Mouse (Mus musculus) kidney, adult 2 months (tissue): ENCODE results near the gene Dnajb7.

ENCODE experiments used
- CTCF ChIP-seq: fragments of 200-500 bp; conservative IDR thresholded peaks from 2 replicates; pipeline ENCODE4 v1.5.1; 2011; ENCODE audit warnings: low read depth, mild to moderate bottlenecking, control low read depth, low read length, moderate library complexity, mixed read lengths; ENCODE audit not compliant: insufficient read depth, insufficient read length
- POLR2A ChIP-seq: fragments of 200-500 bp; IDR thresholded peaks from one replicate; pipeline ENCODE4 v1.6.1; 2011; ENCODE audit warnings: low read depth, low read length, control low read depth

DNA sequence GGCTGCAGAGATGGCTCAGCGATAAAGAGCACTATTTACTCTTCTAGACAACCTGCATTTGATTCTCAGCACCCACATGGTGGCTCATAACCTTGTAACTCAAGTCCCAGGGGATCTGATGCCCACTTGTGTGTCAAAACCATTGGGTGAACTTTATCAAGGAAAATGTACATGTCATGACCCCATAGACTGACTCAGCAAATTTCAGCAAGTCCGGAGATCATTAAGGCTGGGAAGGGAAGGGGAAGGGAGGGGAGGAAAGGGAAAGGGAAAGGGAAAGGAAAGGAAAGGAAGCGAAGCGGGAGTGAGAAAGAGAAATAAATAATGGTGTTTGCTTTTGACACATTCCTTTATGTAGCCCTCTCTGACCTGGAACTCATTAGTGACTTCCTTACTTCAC is 10.0 kb upstream of the Dnajb7 start:
- TF ChIP-seq POLR2A (no peak), CTCF (no peak)
